Mouse (Mus musculus): ENCODE measurements around the gene Trim11. TPM values are rescaled to one million over a fixed set of nuclear protein-coding genes. Genes with fewer than 3 reads are reported as not detected.
A peak's percentile ranks its signal among the peaks of the same experiment; 100 is the strongest.

Gene Trim11
- polyA plus RNA-seq, 1 experiment from 2014 or later = 8.8 TPM

GRCm38 (mm10) chr11:58971796-58972195 is 6.1 kb upstream of the Trim11 start:
- Histone ChIP-seq H3K4me2 (ENCODE audit: low read depth, low read length) (no peak overlapping the region), H3K9ac (replicated peaks) (no peak overlapping the region), H3K4me1 (ENCODE audit: insufficient read depth) (peaks cover 3% of the 10 kb centered on the region; the same call in 1 of the 2 replicates), H3K36me3 (replicated peaks; ENCODE audit: insufficient read depth, low read length) (peaks cover 11% of the 10 kb centered on the region), H3K4me3 (ENCODE audit: low read depth, low read length) (no peak overlapping the region), H3K9me3 (ENCODE audit: low read length) (no peaks in the 10 kb centered on the region), H3K27ac (ENCODE audit: low read depth) (no peak overlapping the region), H3K27me3 (ENCODE audit: insufficient read depth, low read length) (no peaks in the 10 kb centered on the region)
- ATAC-seq = no peak
- no peak for TF ChIP-seq CTCF (IDR thresholded peaks at IDR 0.05; ENCODE audit: low read depth)
- TF ChIP-seq EP300 (IDR thresholded peaks at IDR 0.05; ENCODE audit: low read depth) = no peak
- no peak for DNase-seq
- WGBS (ENCODE audit: insufficient replicate concordance) = 95% methylated on average over 3 of the region's 3 CpGs

- Histone ChIP-seq H3K27ac (ENCODE audit: low read depth) (no peak overlapping the region), H3K9ac (replicated peaks) (no peak overlapping the region), H3K4me2 (ENCODE audit: low read depth, low read length) (no peak overlapping the region), H3K4me3 (ENCODE audit: low read depth, low read length) (no peak overlapping the region), H3K27me3 (ENCODE audit: insufficient read depth, low read length) (no peaks in the 10 kb centered on the region), H3K36me3 (replicated peaks; ENCODE audit: insufficient read depth, low read length) (peaks cover 11% of the 10 kb centered on the region), H3K4me1 (ENCODE audit: insufficient read depth) (peaks cover 10% of the 10 kb centered on the region), H3K9me3 (ENCODE audit: low read length) (no peaks in the 10 kb centered on the region)
- DNase-seq (no peak), ATAC-seq (no peak)
- TF ChIP-seq CTCF (IDR thresholded peaks at IDR 0.05; ENCODE audit: low read depth) (no peak), EP300 (IDR thresholded peaks at IDR 0.05; ENCODE audit: low read depth) (no peak)
- 78% methylated on average over 3 of the region's 3 CpGs for WGBS (ENCODE audit: insufficient replicate concordance)
Observed at GRCm38 (mm10) chr11:58974414-58974813, 3.5 kb upstream of the Trim11 start.

GRCm38 (mm10) chr11:58977150-58977549 is 743 bp upstream of the Trim11 start:
- H3K4me1 ChIP-seq (ENCODE audit: insufficient read depth) = peaks cover 30% of the 10 kb centered on the region
- WGBS (ENCODE audit: insufficient replicate concordance) = under 1% methylated on average over 29 of the region's 29 CpGs
- peak overlapping the region; percentile 83 for H3K4me3 ChIP-seq (ENCODE audit: low read depth, low read length)
- TF ChIP-seq EP300 (IDR thresholded peaks at IDR 0.05; ENCODE audit: low read depth) (no peak), CTCF (IDR thresholded peaks at IDR 0.05; ENCODE audit: low read depth) (no peak)
- H3K9me3 ChIP-seq (ENCODE audit: low read length) = no peaks in the 10 kb centered on the region
- peak overlapping the region; percentile 93 for H3K4me2 ChIP-seq (ENCODE audit: low read depth, low read length)
- peak overlapping the region; percentile 91 for H3K27ac ChIP-seq (ENCODE audit: low read depth)
- H3K9ac ChIP-seq (replicated peaks) = peak overlapping the region; percentile 91
- no peaks in the 10 kb centered on the region for H3K27me3 ChIP-seq (ENCODE audit: insufficient read depth, low read length)
- peak; percentile 34; the same call in 1 of the 2 replicates for ATAC-seq
- H3K36me3 ChIP-seq (replicated peaks; ENCODE audit: insufficient read depth, low read length) = peaks cover 9% of the 10 kb centered on the region; the same call in 1 of the 2 replicates
- DNase-seq = peak; percentile 71

DNA sequence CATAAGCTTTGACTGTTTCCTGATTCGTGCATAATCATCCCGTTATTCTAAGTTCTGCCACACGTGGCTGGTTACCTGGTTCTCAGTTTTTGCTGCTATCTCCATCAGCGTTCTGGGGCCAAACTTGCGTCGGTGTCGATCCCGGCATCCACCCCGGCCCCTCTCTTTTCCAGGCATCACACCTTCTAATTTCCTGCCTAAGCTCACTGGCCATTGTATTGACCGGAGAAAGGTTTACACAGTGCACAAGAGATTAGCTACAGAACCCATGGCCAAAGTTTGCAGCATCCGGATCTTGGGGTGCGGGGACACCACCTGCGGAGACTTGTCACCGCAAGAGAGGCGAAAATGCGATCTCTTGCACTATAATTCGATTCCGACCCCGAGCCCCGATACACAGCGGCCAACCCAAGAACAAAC is 276 bp upstream of the Trim11 start:
- no peak for DNase-seq
- H3K27ac ChIP-seq (ENCODE audit: low read depth) = peak overlapping the region; percentile 91
- 0% methylated on average over 21 of the region's 21 CpGs for WGBS (ENCODE audit: insufficient replicate concordance)
- H3K4me3 ChIP-seq (ENCODE audit: low read depth, low read length) = peak overlapping the region; percentile 83
- ATAC-seq = peak; percentile 7; the same call in 1 of the 2 replicates
- peak overlapping the region; percentile 91 for H3K9ac ChIP-seq (replicated peaks)
- peaks cover 33% of the 10 kb centered on the region for H3K4me1 ChIP-seq (ENCODE audit: insufficient read depth)
- H3K36me3 ChIP-seq (replicated peaks; ENCODE audit: insufficient read depth, low read length) = peaks cover 11% of the 10 kb centered on the region; the same call in 1 of the 2 replicates
- no peaks in the 10 kb centered on the region for H3K9me3 ChIP-seq (ENCODE audit: low read length)
- TF ChIP-seq EP300 (IDR thresholded peaks at IDR 0.05; ENCODE audit: low read depth) = no peak; the same call in 1 of the 2 replicates
- no peak for TF ChIP-seq CTCF (IDR thresholded peaks at IDR 0.05; ENCODE audit: low read depth)
- peak overlapping the region; percentile 93 for H3K4me2 ChIP-seq (ENCODE audit: low read depth, low read length)
- no peaks in the 10 kb centered on the region for H3K27me3 ChIP-seq (ENCODE audit: insufficient read depth, low read length)

GRCm38 (mm10) chr11:58978706-58979030 is 775 bp downstream of the Trim11 start:
- WGBS (ENCODE audit: insufficient replicate concordance) = 1% methylated on average over 5 of the region's 5 CpGs
- Histone ChIP-seq H3K9me3 (ENCODE audit: low read length) (no peaks in the 10 kb centered on the region), H3K36me3 (replicated peaks; ENCODE audit: insufficient read depth, low read length) (peaks cover 17% of the 10 kb centered on the region), H3K4me3 (ENCODE audit: low read depth, low read length) (peak overlapping the region; percentile 83), H3K27ac (ENCODE audit: low read depth) (peak overlapping the region; percentile 91), H3K9ac (replicated peaks) (peak overlapping the region; percentile 91), H3K4me2 (ENCODE audit: low read depth, low read length) (peak overlapping the region; percentile 93), H3K4me1 (ENCODE audit: insufficient read depth) (peaks cover 33% of the 10 kb centered on the region), H3K27me3 (ENCODE audit: insufficient read depth, low read length) (no peaks in the 10 kb centered on the region)
- TF ChIP-seq EP300 (IDR thresholded peaks at IDR 0.05; ENCODE audit: low read depth) (no peak), CTCF (IDR thresholded peaks at IDR 0.05; ENCODE audit: low read depth) (no peak)
- ATAC-seq (peak; percentile 7; the same call in 1 of the 2 replicates), DNase-seq (no peak)

- peak overlapping the region; percentile 91 for H3K27ac ChIP-seq (ENCODE audit: low read depth)
- H3K4me3 ChIP-seq (ENCODE audit: low read depth, low read length) = peak overlapping the region; percentile 83
- TF ChIP-seq EP300 (IDR thresholded peaks at IDR 0.05; ENCODE audit: low read depth) = peak; percentile 32; the same call in 1 of the 2 replicates
- TF ChIP-seq CTCF (IDR thresholded peaks at IDR 0.05; ENCODE audit: low read depth) = no peak
- peak overlapping the region; percentile 91 for H3K9ac ChIP-seq (replicated peaks)
- H3K9me3 ChIP-seq (ENCODE audit: low read length) = no peaks in the 10 kb centered on the region
- 21% methylated on average over 3 of the region's 3 CpGs for WGBS (ENCODE audit: insufficient replicate concordance)
- peak overlapping the region; percentile 93 for H3K4me2 ChIP-seq (ENCODE audit: low read depth, low read length)
- peaks cover 22% of the 10 kb centered on the region for H3K36me3 ChIP-seq (replicated peaks; ENCODE audit: insufficient read depth, low read length)
- ATAC-seq (peak; percentile 53), DNase-seq (no peak)
- H3K4me1 ChIP-seq (ENCODE audit: insufficient read depth) = peaks cover 33% of the 10 kb centered on the region
- H3K27me3 ChIP-seq (ENCODE audit: insufficient read depth, low read length) = no peaks in the 10 kb centered on the region
Observed at GRCm38 (mm10) chr11:58979183-58979582, 1.3 kb downstream of the Trim11 start.
